15 mouse cellular contexts compared by ENCODE assay signal in the genomic region with DNA sequence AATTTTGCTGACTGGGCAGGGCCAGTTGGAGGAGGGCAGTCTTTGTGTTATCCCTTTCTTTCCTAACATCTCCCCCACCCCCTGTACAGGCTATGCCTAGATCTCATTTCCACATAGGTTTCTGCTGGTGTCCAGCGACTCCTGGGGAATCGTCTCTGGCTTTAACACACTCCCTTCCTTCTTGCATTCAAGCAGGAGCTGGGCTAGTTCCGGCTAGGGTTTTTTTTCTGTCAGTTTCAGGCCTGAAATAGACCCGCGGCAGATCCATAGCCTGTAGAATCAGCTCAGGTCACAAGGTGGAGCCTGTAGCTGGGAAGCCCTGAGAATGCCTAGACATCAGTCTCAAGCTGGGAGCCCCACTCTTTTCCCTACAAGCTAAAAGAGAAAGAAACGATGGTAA. TPM values are rescaled to one million over a fixed set of nuclear protein-coding genes. Genes with fewer than 3 reads are reported as not detected.
A peak's percentile ranks its signal among the peaks of the same experiment; 100 is the strongest.
DNase-seq lines count a peak whose midpoint lies in the region; ATAC-seq and TF ChIP-seq lines count a peak whose summit lies in the region.
"Had no signal": no experiment of that assay in that cellular context is flagged by ENCODE, and none has a peak within 500 bp of the region (broad histone marks: within the 10 kb centered on the region; RNA-seq: fewer than 3 reads in every experiment).

No protein-coding gene starts in this region.

- WGBS in forebrain, embryonic 11.5 days, result 0% methylated on average over 6 of the region's 6 CpGs
- 0% methylated on average over 6 of the region's 6 CpGs for WGBS in forebrain, embryonic 13.5 days
- 0% methylated on average over 6 of the region's 6 CpGs for WGBS in midbrain, embryonic 10.5 days
- 0% methylated on average over 6 of the region's 6 CpGs for WGBS in midbrain, embryonic 15.5 days
- WGBS in embryonic facial prominence, embryonic 13.5 days, result 2% methylated on average over 6 of the region's 6 CpGs

- DNase-seq in forebrain, embryonic 11.5 days (ENCODE audit: low spot score), result peak; percentile 54
- peak; percentile 59 for DNase-seq in midbrain, embryonic 10.5 days (ENCODE audit: low spot score)
- peak; percentile 59 for DNase-seq in retina, embryonic 14.5 days (ENCODE audit: low spot score)
- no peak for DNase-seq in kidney, postnatal 10 days
- DNase-seq in layer of hippocampus, adult 2 months (ENCODE audit: low spot score in 2 of 2), result no peak
- DNase-seq: adrenal gland, adult 8-10 months; heart, postnatal 36 days; right cerebral cortex, adult 18-20 months had no signal

- peaks cover 97% of the 10 kb centered on the region for H3K27me3 ChIP-seq in forebrain, embryonic 11.5 days (ENCODE audit: control insufficient read depth, insufficient read depth, low read length)
- peaks cover 100% of the 10 kb centered on the region for H3K27me3 ChIP-seq in forebrain, embryonic 13.5 days
- peaks cover 100% of the 10 kb centered on the region for H3K27me3 ChIP-seq in midbrain, embryonic 10.5 days (ENCODE audit: low read depth, poor library complexity, severe bottlenecking)
- peaks cover 85% of the 10 kb centered on the region for H3K27me3 ChIP-seq in midbrain, embryonic 15.5 days (replicated peaks)
- peaks cover 98% of the 10 kb centered on the region for H3K27me3 ChIP-seq in embryonic facial prominence, embryonic 13.5 days

- no peak overlapping the region for H3K4me3 ChIP-seq in forebrain, embryonic 11.5 days (ENCODE audit: low read depth, low read length)
- no peak overlapping the region for H3K4me3 ChIP-seq in forebrain, embryonic 13.5 days
- H3K4me3 ChIP-seq in midbrain, embryonic 10.5 days, result no peak overlapping the region
- H3K4me3 ChIP-seq in midbrain, embryonic 15.5 days, result no peak overlapping the region
- 0 out of 2 replicates have a peak overlapping the region, but pooled peaks have one; percentile 16 for H3K4me3 ChIP-seq in embryonic facial prominence, embryonic 13.5 days
- no peak overlapping the region for H3K4me3 ChIP-seq in layer of hippocampus, adult 2 months
- H3K4me3 ChIP-seq: liver, embryonic 15.5 days had no signal

- no peaks in the 10 kb centered on the region for H3K9me3 ChIP-seq in forebrain, embryonic 11.5 days (ENCODE audit: control insufficient read depth, low read length)
- H3K9me3 ChIP-seq in forebrain, embryonic 13.5 days (replicated peaks), result no peaks in the 10 kb centered on the region
- no peaks in the 10 kb centered on the region for H3K9me3 ChIP-seq in midbrain, embryonic 10.5 days (replicated peaks)
- H3K9me3 ChIP-seq in midbrain, embryonic 15.5 days, result no peaks in the 10 kb centered on the region
- H3K9me3 ChIP-seq in embryonic facial prominence, embryonic 13.5 days, result no peaks in the 10 kb centered on the region
- H3K9me3 ChIP-seq: liver, embryonic 15.5 days had no signal

- TF ChIP-seq CTCF in layer of hippocampus, adult 2 months (conservative IDR thresholded peaks at IDR 0.05), result no peak

- H3K9ac ChIP-seq in forebrain, embryonic 11.5 days (ENCODE audit: low read length), result no peak overlapping the region
- no peak overlapping the region for H3K9ac ChIP-seq in forebrain, embryonic 13.5 days
- no peak overlapping the region for H3K9ac ChIP-seq in midbrain, embryonic 15.5 days
- H3K9ac ChIP-seq in embryonic facial prominence, embryonic 13.5 days, result no peak overlapping the region
- H3K9ac ChIP-seq: liver, embryonic 15.5 days had no signal

- no peak overlapping the region for H3K4me2 ChIP-seq in forebrain, embryonic 11.5 days (ENCODE audit: low read depth, low read length, severe bottlenecking)
- H3K4me2 ChIP-seq in forebrain, embryonic 13.5 days, result no peak overlapping the region
- H3K4me2 ChIP-seq in midbrain, embryonic 15.5 days, result no peak overlapping the region
- peak overlapping the region; percentile 49 for H3K4me2 ChIP-seq in embryonic facial prominence, embryonic 13.5 days
- H3K4me2 ChIP-seq: liver, embryonic 15.5 days had no signal

- no peak for ATAC-seq in forebrain, embryonic 11.5 days (replicated peaks; ENCODE audit: low FRiP score)
- no peak for ATAC-seq in forebrain, embryonic 13.5 days
- ATAC-seq in midbrain, embryonic 15.5 days (replicated peaks), result no peak
- no peak for ATAC-seq in embryonic facial prominence, embryonic 13.5 days (ENCODE audit: insufficient number of reproducible peaks, insufficient read depth, low FRiP score, low TSS enrichment, low read depth)

- H3K27ac ChIP-seq in forebrain, embryonic 11.5 days (ENCODE audit: low read depth, low read length), result no peak overlapping the region
- H3K27ac ChIP-seq in forebrain, embryonic 13.5 days, result no peak overlapping the region
- H3K27ac ChIP-seq in midbrain, embryonic 10.5 days (replicated peaks), result no peak overlapping the region
- H3K27ac ChIP-seq in midbrain, embryonic 15.5 days, result no peak overlapping the region
- H3K27ac ChIP-seq in embryonic facial prominence, embryonic 13.5 days, result 0 out of 2 replicates have a peak overlapping the region, but pooled peaks have one; percentile 17
- no peak overlapping the region for H3K27ac ChIP-seq in layer of hippocampus, adult 2 months
- H3K27ac ChIP-seq: liver, embryonic 15.5 days; macrophage had no signal

- peaks cover 11% of the 10 kb centered on the region; the same call in 1 of the 2 replicates for H3K4me1 ChIP-seq in forebrain, embryonic 11.5 days (replicated peaks; ENCODE audit: control insufficient read depth, insufficient read depth, low read length)
- peaks cover 10% of the 10 kb centered on the region for H3K4me1 ChIP-seq in forebrain, embryonic 13.5 days
- H3K4me1 ChIP-seq in midbrain, embryonic 10.5 days, result peaks cover 34% of the 10 kb centered on the region
- peaks cover 9% of the 10 kb centered on the region for H3K4me1 ChIP-seq in midbrain, embryonic 15.5 days
- peaks cover 22% of the 10 kb centered on the region for H3K4me1 ChIP-seq in embryonic facial prominence, embryonic 13.5 days

- H3K36me3 ChIP-seq in forebrain, embryonic 11.5 days (ENCODE audit: control insufficient read depth, insufficient read depth, low read length), result no peaks in the 10 kb centered on the region
- H3K36me3 ChIP-seq in forebrain, embryonic 13.5 days (ENCODE audit: poor library complexity, severe bottlenecking), result no peaks in the 10 kb centered on the region
- no peaks in the 10 kb centered on the region for H3K36me3 ChIP-seq in midbrain, embryonic 10.5 days
- no peaks in the 10 kb centered on the region for H3K36me3 ChIP-seq in midbrain, embryonic 15.5 days (replicated peaks)
- no peaks in the 10 kb centered on the region for H3K36me3 ChIP-seq in embryonic facial prominence, embryonic 13.5 days
- H3K36me3 ChIP-seq: liver, embryonic 15.5 days had no signal

RNA-seq across cellular contexts. Expression of gene Tbx15, which starts 9.7 kb away (rescaled TPM):
- polyA plus RNA-seq in forebrain, embryonic 11.5 days (2014; fragmentation: Nextera tagmentation; extraction: Ambion mirVana), result 3.2 and 3.8 TPM in 2 replicates
- 0.28 and 0.43 TPM in 2 replicates for polyA plus RNA-seq in forebrain, embryonic 13.5 days (2015; fragmentation: Nextera tagmentation; extraction: Ambion mirVana)
- polyA plus RNA-seq in midbrain, embryonic 10.5 days (2016; fragmentation: Nextera tagmentation; extraction: Ambion mirVana), result 1.2 TPM in 2 replicates
- 0.61 and 0.69 TPM in 2 replicates for polyA plus RNA-seq in midbrain, embryonic 15.5 days (2015; fragmentation: Nextera tagmentation; extraction: Ambion mirVana)
- polyA plus RNA-seq in embryonic facial prominence, embryonic 13.5 days (2015; fragmentation: Nextera tagmentation; extraction: Ambion mirVana), result 16.0 and 23.0 TPM in 2 replicates
- under 1 TPM; 0.44 to 0.81 TPM for total RNA-seq in layer of hippocampus, adult 2 months (2021)
- total RNA-seq: common myeloid progenitor, adult 5-6 weeks had no signal
- polyA plus RNA-seq: kidney, embryonic 14.5 days; macrophage had no signal

Comparison
In these comparisons a context has a peak if more than half of its experiments do, and no peak if none do; other contexts are left out.
1. DNase-seq: peak in forebrain, embryonic 11.5 days (single experiment), midbrain, embryonic 10.5 days (single experiment) and retina, embryonic 14.5 days (single experiment); none in kidney, postnatal 10 days (single experiment) and layer of hippocampus, adult 2 months (0 of 2).